Comparison of ENCODE assay signal across 13 mouse cellular contexts in genomic region chr3:38235033-38235735, GRCm38 (mm10).
A peak's percentile ranks its signal among the peaks of the same experiment; 100 is the strongest.
DNase-seq lines count a peak whose midpoint lies in the region; ATAC-seq and TF ChIP-seq lines count a peak whose summit lies in the region.
"Had no signal": no experiment of that assay in that cellular context is flagged by ENCODE, and none has a peak within 500 bp of the region (broad histone marks: within the 10 kb centered on the region; RNA-seq: fewer than 3 reads in every experiment).

No protein-coding gene starts in this region.

- peak overlapping the region; percentile 20; the same call in 1 of the 2 replicates for H3K4me3 ChIP-seq in heart, adult 2 months
- no peak overlapping the region for H3K4me3 ChIP-seq in lung, embryonic 14.5 days (ENCODE audit: low read depth, low read length)
- H3K4me3 ChIP-seq: forebrain, embryonic 13.5 days had no signal

- H3K27me3 ChIP-seq in heart, adult 2 months (ENCODE audit: control insufficient read depth, insufficient read depth, low read length), result no peaks in the 10 kb centered on the region
- H3K27me3 ChIP-seq in lung, embryonic 14.5 days (ENCODE audit: insufficient read depth, low read length), result no peaks in the 10 kb centered on the region
- H3K27me3 ChIP-seq: forebrain, embryonic 13.5 days had no signal

- peaks cover 8% of the 10 kb centered on the region for H3K4me1 ChIP-seq in heart, adult 2 months (ENCODE audit: control insufficient read depth, insufficient read depth, low read length)
- peaks cover 9% of the 10 kb centered on the region for H3K4me1 ChIP-seq in lung, embryonic 14.5 days (ENCODE audit: insufficient read depth)

- peak overlapping the region; percentile 65 for H3K27ac ChIP-seq in heart, adult 2 months
- no peak overlapping the region for H3K27ac ChIP-seq in lung, embryonic 14.5 days (ENCODE audit: low read depth)
- H3K27ac ChIP-seq: forebrain, embryonic 13.5 days had no signal

- no peak for TF ChIP-seq POLR2A in heart, adult 2 months (IDR thresholded peaks at IDR 0.05; ENCODE audit: insufficient read depth, low read depth, low read length)

- intact Hi-C loops in heart, adult 2 months (cut with DNase I), result loop anchor here (2.0 kb wide), 1 partner anchor 20 kb away; no protein-coding TSS in a partner anchor
- intact Hi-C loops in heart, postnatal 36 days (cut with DNase I), result no loop called here

- DNase-seq in heart, adult 2 months, result peak; percentile 3 to 29
- no peak for DNase-seq in heart, postnatal 36 days
- no peak for DNase-seq in lung, embryonic 14.5 days
- no peak for DNase-seq in lung, postnatal 4 days
- DNase-seq in NIH3T3 (ENCODE audit: low read depth), result peak; percentile 71
- peak; percentile 62 for DNase-seq in skeletal muscle tissue, adult 2 months (ENCODE audit: low read depth, low spot score)
- no peak for DNase-seq in urinary bladder, postnatal 25 days (ENCODE audit: low spot score)
- no peak for DNase-seq in frontal cortex, postnatal 10 days (ENCODE audit: low spot score in 2 of 2)
- DNase-seq: adrenal gland, postnatal 25 days; cerebellum, adult 11 months had no signal

- H3K4me2 ChIP-seq in lung, embryonic 14.5 days, result 0 out of 2 replicates have a peak overlapping the region, but pooled peaks have one; percentile 25
- H3K4me2 ChIP-seq: forebrain, embryonic 13.5 days had no signal

- TF ChIP-seq CTCF in heart, adult 2 months (IDR thresholded peaks at IDR 0.05), result no peak
- TF ChIP-seq CTCF in lung, embryonic 14.5 days (IDR thresholded peaks at IDR 0.05; ENCODE audit: low read depth), result no peak

- no peak for TF ChIP-seq EP300 in heart, adult 2 months (IDR thresholded peaks at IDR 0.05; ENCODE audit: insufficient read depth, low read depth, low read length)

- no peak for ATAC-seq in lung, embryonic 14.5 days (ENCODE audit: insufficient read depth)
- ATAC-seq: CD4-positive, CD25-positive, alpha-beta regulatory T cell, adult 4 months; forebrain, embryonic 13.5 days; intestine, postnatal 0 days had no signal

- WGBS in heart, adult 2 months, result 65% methylated on average over 18 of the region's 18 CpGs
- 64% methylated on average over 18 of the region's 18 CpGs for WGBS in lung, embryonic 14.5 days

- H3K36me3 ChIP-seq in heart, adult 2 months (ENCODE audit: control insufficient read depth, insufficient read depth, low read length), result no peaks in the 10 kb centered on the region
- no peaks in the 10 kb centered on the region for H3K36me3 ChIP-seq in lung, embryonic 14.5 days (ENCODE audit: insufficient read depth)

- no peaks in the 10 kb centered on the region for H3K9me3 ChIP-seq in lung, embryonic 14.5 days (ENCODE audit: low read depth, low read length)
- H3K9me3 ChIP-seq: forebrain, embryonic 13.5 days had no signal

- no peaks in the 10 kb centered on the region for H3K79me2 ChIP-seq in heart, adult 2 months (replicated peaks; ENCODE audit: control insufficient read depth, insufficient read depth, low read length)

- peak overlapping the region; percentile 1; the same call in 1 of the 2 replicates for H3K9ac ChIP-seq in heart, adult 2 months (ENCODE audit: low read depth, low read length)
- H3K9ac ChIP-seq in lung, embryonic 14.5 days, result no peak overlapping the region
- H3K9ac ChIP-seq: forebrain, embryonic 13.5 days had no signal

Comparison
In these comparisons a context has a peak if more than half of its experiments do, and no peak if none do; other contexts are left out.
1. DNase-seq: peak in heart, adult 2 months (2 of 2), NIH3T3 (single experiment) and skeletal muscle tissue, adult 2 months (single experiment); none in heart, postnatal 36 days (0 of 2), lung, embryonic 14.5 days (single experiment), lung, postnatal 4 days (0 of 2), urinary bladder, postnatal 25 days (single experiment) and frontal cortex, postnatal 10 days (0 of 2).